In the genomic region with DNA sequence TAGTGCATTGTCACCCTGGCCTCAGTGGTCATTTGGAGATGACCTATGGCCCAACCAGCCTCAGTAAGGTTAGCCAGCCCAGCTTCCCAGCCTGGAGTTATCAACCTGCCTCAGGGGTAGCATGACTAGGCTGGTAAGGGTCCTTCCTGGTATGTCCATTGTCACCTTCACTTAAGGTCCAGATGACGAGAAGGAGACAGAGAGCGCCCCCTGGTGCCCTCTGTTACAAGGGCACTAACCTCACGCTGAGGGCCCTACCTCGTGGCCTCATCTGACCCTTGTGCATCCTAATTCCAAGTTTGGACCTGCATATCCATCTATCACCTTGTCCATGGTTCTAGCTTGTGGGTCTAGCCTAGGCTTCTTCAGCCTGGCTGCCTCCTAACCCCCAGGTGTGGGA, we compare ENCODE assay signal across 8 mouse cellular contexts. TPM values are rescaled to one million over a fixed set of nuclear protein-coding genes. Genes with fewer than 3 reads are reported as not detected.
DNase-seq lines count a peak whose midpoint lies in the region; ATAC-seq and TF ChIP-seq lines count a peak whose summit lies in the region.

No protein-coding gene starts in this region.

- no peaks in the 10 kb centered on the region for H3K27me3 ChIP-seq in heart, adult 2 months (ENCODE audit: control insufficient read depth, insufficient read depth, low read length)
- no peaks in the 10 kb centered on the region for H3K27me3 ChIP-seq in heart, embryonic 11.5 days (ENCODE audit: control insufficient read depth, insufficient read depth, low read length)
- H3K27me3 ChIP-seq in thymus, adult 2 months (ENCODE audit: control insufficient read depth, insufficient read depth, low read length), result no peaks in the 10 kb centered on the region
- H3K27me3 ChIP-seq in heart, postnatal 0 days (ENCODE audit: control insufficient read depth, insufficient read depth, low read length), result 0 out of 2 replicates have a peak, but pooled peaks cover 6% of the 10 kb centered on the region

- H3K79me2 ChIP-seq in heart, adult 2 months (replicated peaks; ENCODE audit: control insufficient read depth, insufficient read depth, low read length), result no peaks in the 10 kb centered on the region

- peak; percentile 63 to 84 for DNase-seq in heart, adult 2 months
- peak; percentile 24 for DNase-seq in thymus, adult 2 months
- DNase-seq in thymus, adult 18-20 months, result no peak
- peak; percentile 77 for DNase-seq in cerebellum, adult 9-10 months
- no peak for DNase-seq in heart, postnatal 0 days (ENCODE audit: low spot score)
- peak; percentile 72 for DNase-seq in lung, postnatal 25 days (ENCODE audit: low spot score)

- no peak overlapping the region for H3K27ac ChIP-seq in heart, adult 2 months
- no peak overlapping the region for H3K27ac ChIP-seq in heart, embryonic 11.5 days (ENCODE audit: low read depth, low read length)
- no peak overlapping the region for H3K27ac ChIP-seq in thymus, adult 2 months (ENCODE audit: control insufficient read depth, insufficient read depth, low read length)
- no peak overlapping the region for H3K27ac ChIP-seq in heart, postnatal 0 days (ENCODE audit: low read depth)

- no peak overlapping the region for H3K4me3 ChIP-seq in heart, adult 2 months
- H3K4me3 ChIP-seq in heart, embryonic 11.5 days (ENCODE audit: low read depth, low read length), result no peak overlapping the region
- H3K4me3 ChIP-seq in thymus, adult 2 months (ENCODE audit: control insufficient read depth, insufficient read depth, low read length), result no peak overlapping the region
- H3K4me3 ChIP-seq in heart, postnatal 0 days (ENCODE audit: low read depth, low read length), result no peak overlapping the region

- WGBS in heart, adult 2 months, result 18% methylated on average over 4 of the region's 4 CpGs
- 20% methylated on average over 4 of the region's 4 CpGs for WGBS in heart, embryonic 11.5 days (ENCODE audit: insufficient replicate concordance)
- 13% methylated on average over 4 of the region's 4 CpGs for WGBS in thymus, adult 2 months
- WGBS in heart, postnatal 0 days, result 6% methylated on average over 4 of the region's 4 CpGs

- no peaks in the 10 kb centered on the region; the same call in 1 of the 2 replicates for H3K4me1 ChIP-seq in heart, adult 2 months (ENCODE audit: control insufficient read depth, insufficient read depth, low read length)
- H3K4me1 ChIP-seq in heart, embryonic 11.5 days (ENCODE audit: control insufficient read depth, insufficient read depth, low read length), result peaks cover 11% of the 10 kb centered on the region
- H3K4me1 ChIP-seq in thymus, adult 2 months (replicated peaks; ENCODE audit: control insufficient read depth, insufficient read depth, low read length), result no peaks in the 10 kb centered on the region
- no peaks in the 10 kb centered on the region for H3K4me1 ChIP-seq in heart, postnatal 0 days (ENCODE audit: control insufficient read depth, insufficient read depth)

- no peak for TF ChIP-seq POLR2A in heart, adult 2 months (IDR thresholded peaks at IDR 0.05; ENCODE audit: insufficient read depth, low read depth, low read length)
- TF ChIP-seq POLR2A in thymus, adult 2 months (IDR thresholded peaks at IDR 0.05; ENCODE audit: control insufficient read depth, extremely low read depth, insufficient read depth, low read length, poor library complexity), result no peak

- H3K36me3 ChIP-seq in heart, adult 2 months (ENCODE audit: control insufficient read depth, insufficient read depth, low read length), result no peaks in the 10 kb centered on the region
- no peaks in the 10 kb centered on the region for H3K36me3 ChIP-seq in heart, embryonic 11.5 days (ENCODE audit: control insufficient read depth, insufficient read depth, low read length)
- H3K36me3 ChIP-seq in thymus, adult 2 months (ENCODE audit: control insufficient read depth, insufficient read depth, low read length), result no peaks in the 10 kb centered on the region
- H3K36me3 ChIP-seq in heart, postnatal 0 days (replicated peaks; ENCODE audit: control insufficient read depth, insufficient read depth, low read length), result no peaks in the 10 kb centered on the region

- H3K9ac ChIP-seq in heart, adult 2 months (ENCODE audit: low read depth, low read length), result no peak overlapping the region
- H3K9ac ChIP-seq in heart, embryonic 11.5 days (ENCODE audit: low read depth, low read length), result no peak overlapping the region
- no peak overlapping the region for H3K9ac ChIP-seq in heart, postnatal 0 days (replicated peaks; ENCODE audit: low read depth, low read length)

- TF ChIP-seq EP300 in heart, adult 2 months (IDR thresholded peaks at IDR 0.05; ENCODE audit: insufficient read depth, low read depth, low read length), result peak; percentile 54; the same call in 1 of the 2 replicates
- no peak for TF ChIP-seq EP300 in heart, postnatal 0 days (IDR thresholded peaks at IDR 0.05; ENCODE audit: low read depth)

- H3K4me2 ChIP-seq in heart, embryonic 11.5 days, result no peak overlapping the region
- no peak overlapping the region for H3K4me2 ChIP-seq in heart, postnatal 0 days (ENCODE audit: low read depth, low read length)

- intact Hi-C loops in heart, adult 2 months (cut with DNase I), result loop anchor here (1.0 kb wide), 2 partner anchors 82 to 138 kb away; no protein-coding TSS in a partner anchor

- no peak for ATAC-seq in heart, embryonic 11.5 days (replicated peaks; ENCODE audit: insufficient number of reproducible peaks, low FRiP score, low TSS enrichment)
- no peak for ATAC-seq in heart, postnatal 0 days (ENCODE audit: insufficient read depth, low read depth)
- ATAC-seq in megakaryocyte, adult 5-6 weeks (ENCODE audit: poor library complexity, severe bottlenecking), result no peak

- TF ChIP-seq CTCF in heart, adult 2 months (IDR thresholded peaks at IDR 0.05), result no peak; the same call in none of the 2 replicates
- 0 out of 2 replicates have a peak, but pooled peaks have one; percentile 42 for TF ChIP-seq CTCF in thymus, adult 2 months (IDR thresholded peaks at IDR 0.05; ENCODE audit: borderline replicate concordance, control insufficient read depth, extremely low read depth, insufficient read depth, low read length, poor library complexity)
- TF ChIP-seq CTCF in heart, postnatal 0 days (IDR thresholded peaks at IDR 0.05; ENCODE audit: low read depth), result peak; percentile 69

- H3K9me3 ChIP-seq in heart, embryonic 11.5 days (replicated peaks; ENCODE audit: control insufficient read depth, low read length), result no peaks in the 10 kb centered on the region
- no peaks in the 10 kb centered on the region for H3K9me3 ChIP-seq in heart, postnatal 0 days (replicated peaks; ENCODE audit: control insufficient read depth, low read length)

RNA-seq across cellular contexts. Expression of gene Zcchc14, which starts 32.7 kb away (rescaled TPM):
- total RNA-seq in heart, adult 2 months (2021), result 10 to 100 TPM; 28.5 to 30.0 TPM
- polyA plus RNA-seq in heart, adult 2 months (2012; rRNA removed), result 17.6 and 22.1 TPM in 2 replicates
- polyA plus RNA-seq in heart, embryonic 11.5 days (2014; fragmentation: Nextera tagmentation; extraction: Ambion mirVana), result 11.4 and 14.2 TPM in 2 replicates
- 5.6 and 6.5 TPM in 2 replicates for polyA plus RNA-seq in thymus, adult 2 months (2012; rRNA removed)
- 18.1 and 20.4 TPM in 2 replicates for total RNA-seq in heart, postnatal 0 days (2014; rRNA removed; ENCODE audit: low replicate concordance)
- polyA plus RNA-seq in heart, postnatal 0 days (2015; fragmentation: Nextera tagmentation; extraction: Ambion mirVana), result 4.8 and 5.6 TPM in 2 replicates
- 0.36 and 0.56 TPM in 2 replicates for total RNA-seq in megakaryocyte, adult 5-6 weeks (2015)
- 0.04 and 0.99 TPM in 2 replicates for total RNA-seq in megakaryocyte, adult 5-6 weeks (2017)

RNA-seq across cellular contexts. Expression of gene Jph3, which starts 44.0 kb away (rescaled TPM):
- total RNA-seq in heart, adult 2 months (2021), result under 1 TPM in 1 of 2 experiments, not detected in 1; 0.11 TPM
- polyA plus RNA-seq in heart, adult 2 months (2012; rRNA removed), result 0.09 and 0.10 TPM in 2 replicates
- polyA plus RNA-seq in heart, embryonic 11.5 days (2014; fragmentation: Nextera tagmentation; extraction: Ambion mirVana), result 0.46 and 0.66 TPM in 2 replicates
- polyA plus RNA-seq in thymus, adult 2 months (2012; rRNA removed), result 0.07 TPM in 1 of 2 replicates, not detected in the other
- total RNA-seq in heart, postnatal 0 days (2014; rRNA removed; ENCODE audit: low replicate concordance), result not detected in 2 replicates
- 0.03 and 0.07 TPM in 2 replicates for polyA plus RNA-seq in heart, postnatal 0 days (2015; fragmentation: Nextera tagmentation; extraction: Ambion mirVana)
- total RNA-seq in megakaryocyte, adult 5-6 weeks (2015), result 0.07 and 0.11 TPM in 2 replicates
- 0.18 TPM in 1 of 2 replicates, not detected in the other for total RNA-seq in megakaryocyte, adult 5-6 weeks (2017)

Comparison
In these comparisons a context has a peak if more than half of its experiments do, and no peak if none do; other contexts are left out.
1. DNase-seq: peak in heart, adult 2 months (2 of 2), thymus, adult 2 months (single experiment), cerebellum, adult 9-10 months (single experiment) and lung, postnatal 25 days (single experiment); none in thymus, adult 18-20 months (0 of 2) and heart, postnatal 0 days (single experiment).